Mouse (Mus musculus) embryo, embryonic 11 days (tissue): ENCODE measurements at regions not wholly inside any gene's neighbourhood (a gene's known extent, or its start where the extent isn't known, plus 50 kb on each side); places are given as distances from the start of the nearest gene placed in this dataset.

Source experiments
- DNase-seq: peaks from one replicate; pipeline ENCODE4 v3.0.0-alpha.2; 2015

DNA sequence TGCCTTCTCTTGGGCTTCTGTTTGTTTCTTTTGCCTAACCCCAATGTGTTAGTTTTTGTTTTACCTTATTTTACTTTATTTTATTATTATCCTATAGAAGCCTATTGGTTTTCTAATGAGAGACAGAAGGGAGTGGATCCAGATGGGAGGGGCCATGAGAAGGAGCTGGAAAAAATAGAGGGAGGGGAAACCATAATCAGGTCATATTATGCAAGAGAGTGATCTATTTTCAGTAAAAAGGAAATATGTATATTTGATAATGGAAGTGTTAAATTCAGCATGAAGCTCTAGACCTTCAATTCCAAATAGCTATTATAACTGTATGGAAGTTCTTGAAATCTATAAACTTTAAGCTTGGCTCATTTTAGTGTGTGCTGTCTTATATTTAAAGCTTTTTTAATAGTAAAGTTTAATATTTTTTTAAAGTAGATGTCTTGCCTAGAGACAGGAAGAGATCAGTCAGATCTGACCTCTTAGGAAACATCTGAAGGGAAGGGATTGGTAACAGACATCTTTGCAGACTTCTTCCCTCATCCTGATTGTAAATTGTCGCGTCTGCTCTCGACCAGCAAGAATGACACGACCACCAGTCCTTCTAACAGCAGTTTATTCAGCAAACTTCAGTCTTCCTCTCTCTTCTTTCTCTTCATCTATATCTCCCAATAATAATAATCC is 87.8 kb upstream of the Supt20 start:
- DNase-seq: no peak

DNA sequence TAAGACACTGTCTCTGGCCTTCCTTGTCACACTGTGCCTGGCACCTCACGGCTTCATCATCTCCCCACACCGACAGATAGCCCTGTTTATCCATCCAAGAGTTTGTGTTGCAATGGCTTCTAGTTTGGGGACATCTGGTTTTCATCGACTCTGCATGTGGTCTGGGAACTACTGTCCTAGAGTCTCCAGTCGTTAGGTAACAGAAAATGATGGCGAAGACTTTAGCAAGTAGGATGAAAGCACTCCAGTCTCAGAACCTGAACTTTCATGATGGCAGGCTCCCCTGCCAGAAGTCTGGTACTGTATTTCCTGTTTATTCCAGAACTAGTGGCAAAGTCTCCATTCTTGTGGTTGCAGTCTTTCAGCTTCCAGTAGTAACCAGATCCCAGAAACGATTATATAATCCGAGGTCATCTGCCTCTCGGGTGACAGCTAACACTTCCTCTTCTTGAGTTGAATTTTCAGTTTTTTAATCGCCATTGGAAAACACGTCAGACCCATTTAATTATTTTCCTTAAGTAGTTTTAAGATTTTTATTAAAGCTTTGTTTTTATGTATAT is 81.1 kb upstream of the Supt20 start:
- no peak for DNase-seq

DNA sequence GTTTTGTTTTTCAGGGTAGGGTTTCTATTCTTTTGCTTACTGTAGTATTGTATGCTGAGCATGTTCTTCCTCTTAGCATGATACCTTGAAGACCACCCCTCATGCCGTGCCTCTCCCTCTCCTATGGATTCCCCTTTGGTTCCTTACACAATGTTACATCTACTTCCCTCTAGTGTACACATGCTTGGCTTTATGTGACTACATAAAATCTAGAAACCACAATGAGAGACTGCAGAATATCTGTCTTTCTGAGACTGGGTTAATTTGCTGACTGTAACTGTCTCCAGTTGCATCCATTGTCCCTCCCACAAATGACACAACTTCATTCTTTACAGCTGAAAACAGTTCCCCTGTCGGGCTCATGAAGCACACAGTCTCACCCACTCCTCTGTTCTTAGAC is 78.8 kb upstream of the Supt20 start:
- DNase-seq: no peak

DNA sequence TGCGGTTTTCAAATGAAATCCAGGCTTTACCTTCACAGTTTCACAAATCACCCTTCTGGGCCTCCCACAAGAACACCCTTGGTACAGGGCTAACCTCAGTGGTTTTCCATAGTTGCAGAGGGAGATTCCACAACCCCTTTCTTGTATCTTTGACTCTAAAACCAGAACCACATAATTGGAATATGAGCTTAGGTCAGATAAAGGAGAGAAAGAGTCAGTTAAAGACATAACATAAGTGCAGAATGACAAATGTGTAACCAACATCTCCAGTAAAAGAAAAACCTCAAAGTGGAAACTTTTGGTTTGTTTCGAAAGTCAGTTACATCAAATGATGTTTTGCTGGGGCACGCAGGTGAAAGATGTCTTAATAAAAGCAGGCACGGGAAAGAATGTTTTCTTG is 75.3 kb upstream of the Supt20 start:
- DNase-seq: no peak

DNA sequence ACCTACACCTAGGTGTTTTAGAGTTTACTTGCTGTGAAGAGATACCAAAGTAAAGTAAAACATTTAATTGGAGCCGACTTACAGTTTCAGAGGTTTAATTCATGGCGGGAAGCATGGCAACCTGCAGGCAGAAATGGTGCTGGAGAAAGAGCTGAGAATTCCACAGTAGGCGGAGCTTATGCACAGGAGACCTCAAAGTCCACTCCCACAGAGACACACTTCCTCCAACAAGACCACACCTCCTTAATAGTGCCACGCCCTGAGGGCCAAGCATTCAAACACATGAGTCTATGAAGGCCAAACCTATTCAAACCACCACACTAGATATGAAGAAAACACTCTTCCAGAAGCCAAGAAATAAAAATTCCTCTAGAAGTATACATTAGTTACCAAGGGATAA is 74.3 kb upstream of the Supt20 start:
- no peak for DNase-seq

DNA sequence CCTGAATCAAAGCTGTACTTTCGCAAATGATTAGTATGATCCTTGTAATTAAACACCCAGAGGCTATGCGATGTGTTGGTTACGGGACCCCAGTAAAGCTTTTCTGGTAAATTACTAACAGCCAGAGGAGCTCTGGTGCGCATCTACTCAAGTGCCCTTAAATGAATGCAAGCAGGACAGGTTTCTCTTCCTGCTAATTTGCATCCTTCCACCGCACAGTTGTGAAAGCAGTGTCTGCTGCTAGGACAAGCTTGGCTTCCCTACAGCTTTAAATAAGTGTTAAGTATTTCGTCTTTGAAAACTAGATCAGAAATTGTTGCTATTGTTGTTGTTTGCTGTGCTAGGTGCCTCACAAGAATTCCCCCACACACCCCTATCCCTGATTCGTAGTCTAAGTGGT is 62.4 kb upstream of the Supt20 start:
- no peak for DNase-seq

DNA sequence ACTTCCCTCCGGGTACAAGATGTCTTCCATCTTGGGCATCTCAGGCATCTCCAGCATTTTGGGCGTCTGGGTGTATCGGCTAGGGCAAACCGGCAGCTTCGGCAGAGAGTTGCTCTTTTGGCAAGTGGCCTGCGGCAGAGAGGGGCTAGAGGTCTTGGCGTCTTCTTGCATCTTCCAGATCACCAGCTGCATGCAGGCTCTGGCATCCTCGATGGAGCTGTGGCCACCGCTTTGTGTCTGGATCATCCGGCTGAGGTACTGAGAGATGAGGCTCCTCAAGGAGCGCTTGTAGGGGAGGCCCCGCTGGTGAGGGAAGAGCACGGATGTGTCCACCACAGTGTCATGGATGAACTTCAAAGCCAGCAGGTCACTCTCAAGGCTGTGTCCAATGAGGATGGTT is 59.9 kb upstream of the Supt20 start:
- no peak for DNase-seq

DNA sequence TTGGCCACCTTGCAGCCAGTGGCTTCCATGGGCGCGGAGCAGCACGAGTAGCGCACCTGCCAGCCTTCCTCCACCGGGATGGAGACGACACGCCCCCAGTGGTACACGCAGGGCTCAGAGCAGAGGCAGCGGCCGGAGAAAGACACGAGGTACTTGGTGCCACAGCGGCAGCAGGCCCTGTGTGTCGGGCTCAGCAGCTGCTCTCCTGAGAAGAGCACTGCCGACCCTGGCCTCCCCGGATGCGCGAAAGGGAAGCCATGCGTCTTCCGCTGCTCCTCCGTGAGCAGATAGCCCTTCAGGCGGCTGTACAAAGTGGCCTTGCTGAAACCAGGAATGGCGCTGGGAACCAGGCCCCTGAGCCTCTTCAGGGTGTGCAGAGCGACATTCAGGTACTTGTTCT is 59.2 kb upstream of the Supt20 start:
- no peak for DNase-seq

DNA sequence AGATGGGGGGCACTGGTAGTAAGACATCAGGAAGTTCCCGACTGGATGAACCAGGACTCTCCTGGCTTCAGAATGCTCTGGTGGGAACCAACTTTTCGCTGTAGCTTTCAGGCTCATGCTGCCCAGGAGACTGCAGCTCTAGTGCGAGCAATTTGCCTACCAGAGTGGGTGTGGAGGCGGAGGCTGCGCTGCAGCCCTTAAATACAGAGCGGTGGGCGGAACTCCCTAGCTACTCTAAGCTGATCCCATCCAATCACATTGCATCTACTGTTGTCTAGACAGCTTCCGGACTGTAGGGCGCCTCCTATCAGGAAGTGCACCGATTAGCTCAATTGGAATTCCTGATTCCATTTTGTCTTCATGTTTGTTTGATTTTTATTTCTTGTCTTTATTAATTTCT is 58.2 kb upstream of the Supt20 start:
- DNase-seq: no peak
